Mouse (Mus musculus) thymus, adult 2 months (tissue): ENCODE measurements around the gene 1700067K01Rik.

Source experiments
- CTCF ChIP-seq: fragments of 200-500 bp; IDR thresholded peaks from 2 replicates; pipeline ENCODE4 v1.5.1; 2012; ENCODE audit warnings: mild to moderate bottlenecking, control low read depth, low read length, moderate library complexity, borderline replicate concordance; ENCODE audit not compliant: control insufficient read depth, poor library complexity, insufficient read depth; ENCODE audit errors: extremely low read depth
- POLR2A ChIP-seq: fragments of 200-500 bp; IDR thresholded peaks from 2 replicates; pipeline ENCODE4 v1.6.1; 2012; ENCODE audit warnings: mild to moderate bottlenecking, low read length, control low read depth, moderate library complexity; ENCODE audit not compliant: control insufficient read depth, poor library complexity, insufficient read depth; ENCODE audit errors: extremely low read depth

DNA sequence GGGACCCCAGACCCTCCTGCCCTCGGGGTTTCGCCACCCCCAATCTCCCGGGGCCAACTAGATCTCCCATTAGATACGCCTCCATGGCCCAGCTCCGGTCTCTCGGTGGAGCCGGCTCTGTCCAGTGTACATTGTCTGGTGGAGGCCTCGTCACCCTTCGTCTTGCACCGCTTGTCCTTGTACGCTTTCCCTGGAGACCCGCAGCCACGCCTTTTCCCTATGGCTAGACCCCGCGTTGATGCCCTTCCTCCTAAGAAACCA is 45.4 kb upstream of the 1700067K01Rik start:
- TF ChIP-seq CTCF (no peak), POLR2A (no peak)
